Mouse (Mus musculus) liver, postnatal 0 days (tissue): ENCODE measurements at regions not wholly inside any gene's neighbourhood (a gene's known extent, or its start where the extent isn't known, plus 50 kb on each side); places are given as distances from the start of the nearest gene placed in this dataset.

Experiments used
- CTCF ChIP-seq: sonication (generic); IDR thresholded peaks from 2 replicates; pipeline ENCODE4 v1.5.1; 2016; ENCODE audit warnings: antibody characterized with exemption, low read depth
- EP300 ChIP-seq: IDR thresholded peaks from 2 replicates; pipeline ENCODE4 v1.6.1; 2016; ENCODE audit warnings: antibody characterized with exemption, low read depth, mild to moderate bottlenecking

DNA sequence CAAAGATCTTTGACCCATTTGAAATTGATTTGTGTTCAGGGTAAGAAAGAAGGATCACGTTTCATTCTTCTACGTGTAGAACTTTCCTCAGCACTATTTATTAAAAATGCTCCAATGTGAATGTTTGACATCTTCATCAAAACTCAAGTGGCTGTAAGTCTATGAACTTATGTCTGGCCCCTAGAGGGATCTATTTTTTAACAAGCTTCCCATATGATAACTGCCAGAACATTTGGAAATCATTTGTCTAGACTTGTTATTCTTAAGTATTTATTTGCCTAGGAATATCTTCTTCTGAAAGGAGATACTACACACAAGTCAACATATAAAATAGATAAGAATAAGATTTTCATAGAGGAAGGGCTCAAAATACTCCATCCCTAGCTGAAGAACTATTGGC is 265.2 kb downstream of the Mreg start:
- no peak for TF ChIP-seq CTCF
- no peak for TF ChIP-seq EP300
